Mouse (Mus musculus) erythroid progenitor cell, adult 5-6 weeks (primary cell): ENCODE data around the gene Trmt10c. TPM values are rescaled to one million over a fixed set of nuclear protein-coding genes. Genes with fewer than 3 reads are reported as not detected.
"Not testable (repeated sequence)": the region's sequence is repeated elsewhere in the genome, so short reads cannot be mapped to it uniquely, and the experiment has no call there.

ENCODE experiments used
- ATAC-seq: replicated peaks from 2 replicates; pipeline ENCODE4 v1.8.0; 2016; ENCODE audit warnings: moderate number of reproducible peaks, mild to moderate bottlenecking, moderate TSS enrichment, inconsistent platforms; ENCODE audit not compliant: poor library complexity, low FRiP score, severe bottlenecking
- total RNA-seq, 2 experiments: library from RNA; stranded (forward) in 1 of 2; stranded (reverse) in 1 of 2; fragments of 150-400 nt in 1 of 2; fragments of 186-747, 209-891 nt in 1 of 2; gene quantifications; 2 replicates each; pipeline versions ENCODE4 v1.2.3 to v1.2.4; 2015 to 2017; ENCODE audit warnings: low replicate concordance in 2 of 2

The Trmt10c gene
- total RNA-seq (2015; ENCODE audit: low replicate concordance) (5.4 and 15.1 TPM in 2 replicates), total RNA-seq (2017; ENCODE audit: low replicate concordance) (4.0 and 9.4 TPM in 2 replicates)

DNA sequence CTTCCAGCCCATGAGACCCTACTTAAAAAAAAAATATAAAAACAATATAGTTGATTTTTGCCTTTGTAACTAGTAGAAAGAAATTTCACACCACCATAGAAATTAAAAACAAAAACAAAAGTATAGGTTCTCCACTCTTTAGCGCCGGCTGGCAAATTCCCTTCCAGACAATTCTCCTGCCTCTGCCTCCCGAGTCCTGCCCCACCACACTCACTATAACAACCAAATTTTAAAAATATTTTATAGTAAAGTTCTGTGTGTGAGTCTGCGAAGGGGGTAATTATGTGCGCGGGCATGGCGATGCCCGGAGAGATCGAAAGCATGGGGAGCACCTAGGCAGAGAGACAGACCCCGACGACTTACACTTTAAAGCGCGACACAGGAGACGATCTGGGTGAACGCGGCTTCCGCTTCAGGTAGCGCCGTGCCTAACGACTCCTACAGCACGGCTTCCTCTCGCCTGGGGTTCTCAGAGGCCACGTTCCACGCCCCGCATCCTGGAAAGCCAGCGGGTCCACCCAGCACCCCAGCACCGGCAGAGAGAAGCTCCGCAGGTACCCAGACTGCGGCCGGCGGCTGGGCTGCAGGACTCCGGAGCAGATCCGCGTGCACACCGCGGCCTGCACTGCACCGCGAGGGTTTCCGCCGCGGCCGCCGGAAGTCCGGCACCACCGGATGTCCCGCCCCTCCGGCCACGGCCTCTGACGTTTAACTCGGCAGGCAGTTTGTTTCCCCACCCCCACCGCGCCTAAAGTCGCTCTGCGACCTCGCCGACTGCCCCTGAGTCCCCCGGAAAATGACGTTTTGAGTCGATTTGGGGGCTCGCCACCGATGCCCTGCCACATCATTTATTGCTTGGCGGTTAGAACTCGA lies at the start of gene Trmt10c:
TSS of gene Trmt10c (minus strand) at position 682 of the 873 bp plus-strand sequence.
- ATAC-seq, result peak; percentile 100

DNA sequence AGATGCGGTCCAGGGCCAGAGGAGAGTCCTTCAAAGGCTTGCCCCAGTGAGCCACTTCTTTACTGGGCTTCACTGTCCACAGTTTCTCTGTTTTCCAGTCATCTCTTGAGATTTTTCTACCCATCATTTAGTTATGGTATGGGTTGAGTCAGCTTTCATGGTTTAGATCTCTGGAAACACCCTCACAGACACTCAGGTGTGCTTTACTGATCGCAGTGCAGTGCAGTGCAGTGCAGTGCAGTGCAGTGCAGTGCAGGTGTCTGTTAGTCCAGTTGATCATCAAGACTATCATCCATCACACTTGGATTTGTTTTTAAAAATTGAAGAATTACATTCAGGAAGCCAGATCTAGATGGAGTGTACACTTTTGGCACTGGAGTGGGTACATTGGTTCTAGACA lies 48.7 kb upstream of the Trmt10c start:
- no peak for ATAC-seq

DNA sequence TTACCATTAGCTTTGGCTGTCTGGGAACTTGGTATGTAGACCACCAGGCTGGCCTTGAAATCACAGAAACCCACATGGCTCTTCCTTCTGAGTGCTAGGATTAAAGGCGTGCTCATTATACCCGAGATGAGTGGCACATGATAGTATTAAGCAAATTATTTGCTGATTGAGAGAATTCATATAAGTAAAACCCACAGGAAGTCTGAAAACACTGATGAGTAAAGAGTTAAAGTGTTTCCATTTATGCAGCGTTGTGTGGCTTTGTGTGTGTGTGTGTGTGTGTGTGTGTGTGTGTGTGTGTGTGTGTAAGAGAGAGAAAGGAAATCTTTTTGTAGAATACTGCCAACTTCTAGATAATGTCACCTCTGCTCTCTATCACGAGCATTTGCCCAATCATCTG lies 44.1 kb upstream of the Trmt10c start:
- ATAC-seq, result no peak

DNA sequence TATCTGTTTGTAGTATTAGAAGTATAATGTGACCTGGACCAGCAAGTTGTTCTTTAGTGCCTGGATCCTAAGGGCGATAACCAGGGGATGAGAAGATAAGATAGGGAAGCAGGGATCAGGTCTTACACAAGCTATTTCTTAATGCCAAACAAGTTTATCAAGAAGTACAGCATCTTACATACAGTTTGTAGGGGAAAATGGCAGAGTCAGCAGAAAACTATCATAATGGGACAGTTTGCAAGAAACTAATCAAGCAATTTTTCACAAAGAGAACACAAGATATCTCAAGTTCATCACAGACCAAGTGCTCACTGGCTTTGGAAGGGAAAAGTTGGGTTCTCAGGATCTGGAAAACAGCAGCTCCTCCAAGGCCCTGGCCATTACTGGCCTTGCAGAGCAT lies 41.8 kb upstream of the Trmt10c start:
- no peak for ATAC-seq

DNA sequence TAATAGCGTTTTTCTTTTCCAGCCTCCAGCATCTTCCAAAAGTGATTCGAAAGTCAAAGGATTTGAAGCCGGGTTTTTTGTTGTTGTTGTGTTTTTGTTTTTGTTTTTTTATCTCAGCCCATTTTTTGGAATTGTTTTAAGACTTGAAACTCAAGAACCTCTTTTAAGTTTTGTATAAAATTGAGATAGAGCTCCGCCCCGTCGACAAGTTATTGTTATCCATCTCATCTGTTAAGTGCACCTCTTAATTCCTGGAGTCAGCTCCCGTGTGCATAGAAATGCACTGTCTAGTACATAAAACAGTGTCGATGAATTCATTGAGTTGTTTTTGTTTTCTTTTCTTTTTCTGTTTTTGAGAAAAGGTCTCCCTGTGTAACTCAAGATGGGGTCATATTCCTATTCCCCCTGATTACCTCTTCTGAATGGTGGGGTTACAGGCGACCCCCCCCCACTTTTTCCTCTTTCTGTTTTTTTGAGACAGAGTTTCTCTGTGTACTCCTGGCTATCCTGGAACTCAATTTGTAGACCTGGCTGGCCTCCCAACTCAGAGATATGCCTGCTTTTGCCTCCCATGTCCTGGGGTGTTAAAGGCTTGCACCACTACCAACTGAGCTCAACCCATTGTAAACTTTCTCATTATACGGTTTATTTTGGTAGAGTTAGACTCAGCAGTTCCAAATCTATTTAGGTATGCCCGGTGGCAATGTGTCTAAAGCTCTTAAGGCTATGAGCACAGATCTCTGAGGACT lies 38.7 kb upstream of the Trmt10c start:
- ATAC-seq, result 0 out of 2 replicates have a peak, but pooled peaks have one; percentile 27

DNA sequence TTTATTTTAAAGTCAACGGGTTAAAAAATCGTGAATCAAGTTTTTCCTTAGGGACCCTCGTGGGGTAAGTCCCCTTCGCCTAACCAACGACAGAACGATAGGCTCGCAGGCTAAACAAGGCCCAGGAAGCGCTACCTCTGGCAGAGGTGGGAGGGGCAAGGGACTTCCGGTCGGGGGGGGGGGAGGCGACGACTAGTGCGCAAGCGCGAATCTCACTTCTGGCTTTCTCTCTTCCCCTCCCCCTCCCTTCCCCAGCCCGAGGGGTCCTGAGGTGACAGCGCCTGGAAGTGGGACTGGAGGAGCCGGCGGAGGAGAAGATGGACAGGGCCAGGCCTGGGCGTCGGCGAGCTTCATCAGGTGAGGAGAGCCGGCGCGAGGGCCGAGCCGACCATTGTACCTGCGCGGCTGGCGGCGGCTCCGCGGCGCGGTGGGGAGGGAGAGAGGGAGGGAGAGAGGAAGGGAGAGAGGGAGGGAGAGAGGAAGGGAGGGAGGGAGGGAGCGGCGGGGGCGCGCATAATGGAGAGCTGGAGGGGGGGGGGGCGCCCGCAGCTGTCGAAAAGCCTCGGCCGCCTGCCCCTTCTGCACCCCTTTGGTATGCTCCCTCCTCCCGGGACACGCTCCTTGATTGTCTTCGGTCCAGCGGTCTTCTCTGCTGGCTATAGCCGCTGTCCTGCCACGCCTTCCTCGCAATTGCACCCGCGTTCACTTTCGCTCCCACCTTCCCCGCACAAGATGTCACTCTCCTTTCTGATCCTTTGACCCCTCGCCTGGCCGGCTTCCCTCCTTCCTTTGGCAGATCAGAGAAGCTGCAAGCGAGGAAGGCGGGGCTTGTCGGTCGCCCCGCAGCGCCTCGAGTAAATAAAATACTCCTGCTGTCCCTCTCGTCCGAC lies 37.8 kb upstream of the Trmt10c start:
- peak; percentile 64 for ATAC-seq

DNA sequence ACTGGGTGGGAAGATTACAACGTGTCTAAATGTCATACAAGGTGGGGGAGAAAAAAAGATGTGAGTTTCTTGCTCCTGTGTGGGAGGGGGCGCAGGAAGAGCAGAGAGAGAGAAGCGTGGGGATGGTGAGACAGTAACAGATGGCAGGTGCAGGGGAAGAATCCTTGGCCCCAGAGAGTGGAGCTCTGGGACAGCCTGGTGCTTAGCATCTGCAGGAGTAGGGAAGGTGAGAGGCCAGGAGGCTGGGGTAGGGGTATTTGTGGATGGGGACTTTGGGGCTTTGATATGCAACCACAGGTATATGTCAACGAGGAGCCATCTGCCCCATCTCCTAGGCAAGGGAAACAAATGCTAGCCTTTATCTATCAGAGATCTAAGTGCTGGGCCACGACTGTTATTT lies 36.9 kb upstream of the Trmt10c start:
- no peak for ATAC-seq

DNA sequence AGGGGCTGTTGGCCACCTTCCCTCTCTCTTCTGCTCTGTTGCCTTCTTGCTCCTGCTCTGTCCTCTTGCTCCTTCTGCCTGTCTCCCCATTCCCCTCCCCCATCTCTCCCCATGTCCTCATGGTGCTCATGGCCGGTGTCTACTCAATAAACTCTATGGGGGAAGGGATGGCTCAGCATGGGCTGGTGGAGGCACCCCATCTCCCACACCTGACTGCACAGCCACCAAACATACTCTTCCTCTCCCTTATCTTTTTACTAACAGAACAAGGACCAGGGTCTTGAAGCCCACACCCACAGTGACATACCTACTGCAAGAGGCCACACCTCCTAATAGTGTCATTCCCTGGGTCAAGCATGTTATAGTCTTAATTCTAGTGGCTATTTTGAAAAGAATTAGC lies 36.5 kb upstream of the Trmt10c start:
- no peak for ATAC-seq

DNA sequence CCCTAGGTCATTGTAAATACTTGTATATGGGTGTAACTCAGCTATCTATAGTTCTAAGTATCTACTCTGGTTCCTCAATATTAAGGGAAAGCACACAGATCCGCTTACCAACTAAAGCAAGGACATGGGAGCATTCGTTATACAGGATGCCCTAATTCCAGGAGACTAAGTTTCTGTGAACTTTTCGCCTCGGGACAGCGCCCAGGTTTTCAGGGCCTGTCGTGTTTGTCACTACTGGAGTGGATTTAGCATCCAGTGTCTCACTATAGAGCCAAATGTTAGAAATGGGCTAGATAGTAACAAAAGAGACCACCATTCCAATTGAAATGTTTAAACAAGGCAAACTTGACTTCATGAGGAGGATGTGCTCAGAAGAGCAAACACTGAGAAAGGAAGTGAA lies 35.5 kb upstream of the Trmt10c start:
- ATAC-seq, result not testable (repeated sequence)

DNA sequence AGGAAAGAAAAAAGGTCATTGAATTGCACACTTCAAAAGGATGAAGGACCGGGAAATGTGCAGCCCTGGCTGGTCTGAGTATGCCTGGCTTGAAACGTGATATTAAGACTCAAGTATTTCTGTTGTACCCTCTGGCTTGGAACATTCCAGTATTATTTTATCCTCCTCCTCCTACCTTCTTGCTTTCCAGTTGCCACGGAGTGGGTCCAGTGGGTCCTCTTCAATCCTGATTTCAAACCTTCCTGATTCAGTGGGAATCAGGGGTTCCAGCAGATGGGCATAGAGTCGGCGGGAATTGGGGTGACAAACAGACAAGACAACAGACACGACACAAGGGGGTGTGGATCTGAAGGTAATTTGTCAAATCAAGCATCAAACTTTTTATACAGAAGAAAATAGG lies 34.9 kb upstream of the Trmt10c start:
- no peak for ATAC-seq

DNA sequence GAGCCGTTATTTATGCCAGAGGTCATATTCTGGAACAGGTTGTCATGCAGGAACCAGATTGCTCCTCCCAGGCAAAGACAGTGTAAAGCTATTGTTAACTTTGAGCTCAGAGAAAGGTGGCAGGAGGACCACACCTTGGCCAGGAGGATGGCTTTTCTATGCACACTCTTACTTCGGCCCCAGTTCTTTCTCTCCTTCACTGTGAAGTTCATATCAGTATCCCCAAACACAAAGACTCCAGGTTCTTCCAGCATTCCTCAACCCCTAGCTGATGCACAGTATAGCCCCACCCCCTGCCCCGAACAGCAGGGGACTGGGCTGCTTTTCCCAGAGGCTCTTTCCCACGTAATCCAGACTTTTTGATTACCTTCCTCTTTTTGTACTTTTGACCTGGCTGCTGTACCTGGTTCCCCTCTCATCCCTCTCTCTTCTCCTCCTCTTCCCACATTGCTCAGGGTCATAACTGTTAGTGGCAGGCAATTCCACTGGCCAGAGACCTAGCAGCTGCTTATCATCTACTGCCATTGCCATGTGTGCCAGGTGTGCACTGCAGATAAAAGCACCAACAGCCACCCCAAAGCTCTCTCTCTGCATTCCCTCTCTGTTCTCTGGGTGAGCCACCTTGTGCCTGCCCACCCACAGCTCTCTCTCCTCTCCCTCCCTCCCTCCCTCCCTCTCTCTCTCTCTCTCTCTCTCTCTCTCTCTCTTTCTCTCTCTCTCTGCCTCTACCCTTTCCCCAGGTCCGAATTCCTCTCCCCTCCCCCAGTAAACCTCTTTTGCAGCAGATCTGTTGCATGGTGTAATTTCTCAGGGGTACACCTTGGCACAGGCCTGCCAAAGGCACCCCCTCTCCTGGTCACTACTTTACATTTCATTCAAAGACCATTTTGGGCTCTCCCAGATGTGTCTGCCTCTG lies 34.0 kb upstream of the Trmt10c start:
- peak; percentile 79 for ATAC-seq

DNA sequence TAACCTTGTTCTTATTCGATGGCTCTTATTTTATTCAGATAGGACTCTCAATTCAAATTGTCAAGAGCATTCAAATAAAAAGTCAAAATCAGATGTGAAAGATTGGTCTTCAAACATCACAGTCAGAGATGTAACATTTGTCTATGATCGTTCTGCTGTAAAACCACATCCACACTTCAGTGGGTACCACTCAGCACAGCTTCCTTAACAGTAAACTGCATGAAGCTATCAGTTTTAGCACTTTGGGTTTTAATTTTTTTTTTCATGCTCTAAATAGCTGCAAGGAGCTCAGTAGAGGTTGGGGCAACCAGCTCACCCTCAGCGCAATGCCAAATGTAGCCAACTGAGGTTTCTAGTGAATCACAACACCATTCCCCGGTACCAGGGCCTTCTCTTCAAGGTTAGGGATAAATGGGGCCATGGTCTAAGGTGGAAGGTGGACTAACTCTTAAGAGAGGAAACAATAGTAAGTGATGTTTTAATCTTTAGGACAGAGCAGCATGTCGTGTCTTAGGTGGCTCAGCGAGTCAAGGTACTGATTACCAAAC lies 31.0 kb upstream of the Trmt10c start:
- no peak for ATAC-seq

DNA sequence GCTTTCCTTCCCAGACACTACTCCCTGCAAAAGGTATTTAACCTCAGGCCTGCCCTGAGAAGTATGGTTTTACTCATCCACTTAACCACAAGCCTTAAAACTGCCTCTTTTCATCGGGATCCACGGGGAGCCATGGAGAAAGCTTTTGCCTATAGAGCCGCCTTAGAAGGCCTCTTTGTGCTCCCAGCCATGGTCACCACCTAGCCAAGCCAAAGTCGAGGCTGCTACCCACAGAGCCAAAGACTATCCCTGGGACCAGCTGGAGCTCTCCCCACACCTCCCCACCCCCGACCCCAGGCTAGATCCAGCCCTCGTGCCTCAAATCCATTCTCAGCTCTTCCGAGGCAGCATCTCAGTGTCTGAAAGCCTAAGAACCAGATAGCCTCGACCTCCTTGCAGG lies 28.5 kb upstream of the Trmt10c start:
- no peak for ATAC-seq

DNA sequence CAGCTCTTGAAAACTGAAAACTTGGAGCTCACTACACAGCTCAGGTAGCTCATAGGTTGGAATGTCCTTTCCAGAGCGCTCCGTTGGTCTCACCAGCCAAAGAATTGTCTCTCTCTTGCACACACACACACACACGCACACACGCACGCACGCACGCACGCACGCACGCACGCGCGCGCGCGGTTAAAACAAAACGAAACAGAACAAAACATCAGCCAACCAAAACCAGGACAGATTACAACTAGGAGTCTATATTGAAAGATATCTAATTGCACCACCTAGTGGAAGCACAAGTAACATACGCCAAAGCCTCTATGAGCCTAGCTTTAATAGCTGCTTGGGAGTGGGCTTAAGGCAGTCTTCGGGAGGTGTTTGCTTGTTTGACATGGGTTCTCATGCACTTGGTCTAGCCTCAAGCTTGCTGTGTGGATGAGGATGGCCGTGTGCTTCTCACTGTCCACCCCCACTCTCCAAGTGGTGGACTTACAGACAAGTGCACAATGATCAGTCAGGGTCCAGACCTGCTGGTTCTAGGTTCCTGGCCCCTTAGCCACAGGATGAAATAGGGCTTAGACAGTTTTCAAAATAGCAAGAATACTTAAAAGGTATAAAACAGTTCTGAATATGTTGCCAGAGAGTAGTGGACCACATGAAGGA lies 26.8 kb upstream of the Trmt10c start:
- ATAC-seq, result peak; percentile 87

DNA sequence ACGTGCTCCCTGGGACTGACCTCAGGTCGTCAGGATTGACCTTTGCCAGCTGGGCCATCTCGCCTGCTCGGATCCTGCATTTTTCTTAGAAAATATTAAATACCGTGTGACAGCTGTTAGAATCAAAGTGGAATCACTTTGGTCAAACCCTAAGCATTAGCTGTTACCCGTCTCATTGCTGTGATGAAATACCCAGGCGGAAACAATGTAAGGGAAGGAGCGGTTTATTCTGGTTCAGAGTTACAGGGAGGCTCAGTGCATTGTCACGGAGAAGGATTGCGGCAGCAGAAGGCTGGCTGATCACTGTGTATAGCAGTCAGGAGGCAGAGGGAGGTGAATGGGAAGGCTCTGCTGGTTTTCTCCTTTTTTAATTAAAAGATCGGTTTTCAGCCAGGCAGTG lies 25.4 kb upstream of the Trmt10c start:
- no peak for ATAC-seq

DNA sequence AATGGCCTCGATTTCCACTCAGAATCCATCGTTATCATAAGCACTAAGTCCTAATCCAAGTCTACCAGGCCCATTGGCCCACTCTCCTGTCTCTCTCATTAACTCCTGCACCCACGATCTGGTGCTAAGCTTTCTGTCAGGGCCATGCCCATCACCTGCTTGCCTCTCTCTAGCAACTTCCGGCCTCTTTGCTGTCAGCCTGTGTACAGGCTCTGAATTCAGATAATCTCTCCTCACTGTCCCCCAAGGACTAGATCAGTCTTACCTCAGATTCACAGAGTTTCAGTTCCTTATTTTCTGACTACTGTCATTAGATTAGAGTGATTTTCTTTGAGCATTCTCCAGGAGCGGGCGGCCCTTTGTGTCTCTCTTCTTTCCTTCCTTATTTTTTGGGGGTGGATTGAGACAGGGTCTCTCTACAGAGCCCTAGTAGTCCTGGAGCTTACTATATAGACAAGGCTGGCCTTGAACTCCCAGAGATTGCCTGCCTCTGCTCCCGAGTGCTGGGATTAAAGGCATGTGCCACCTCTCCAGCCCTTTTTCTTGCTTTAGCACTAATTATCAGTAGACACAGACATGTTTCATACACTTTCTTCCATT lies 24.5 kb upstream of the Trmt10c start:
- no peak for ATAC-seq

DNA sequence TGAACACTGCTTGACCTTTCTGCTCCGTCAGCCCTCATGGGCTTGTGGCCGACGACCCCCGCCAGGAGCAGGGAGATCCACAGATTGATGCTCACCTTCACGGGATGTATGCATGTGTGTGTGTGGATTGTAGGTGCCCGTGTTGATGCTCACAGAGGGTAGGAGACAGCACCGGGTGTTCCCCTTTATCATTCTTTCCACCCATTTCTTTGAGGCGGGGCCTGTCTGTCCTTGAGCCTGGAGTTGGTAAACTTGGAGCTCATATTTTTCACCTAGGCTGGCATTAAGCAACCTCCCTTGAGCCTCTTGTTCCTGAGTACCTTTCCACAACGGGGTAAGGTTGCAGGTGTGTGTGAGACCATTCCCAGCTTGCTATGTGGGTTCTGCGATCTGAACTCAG lies 20.5 kb upstream of the Trmt10c start:
- no peak for ATAC-seq
